Mouse (Mus musculus): ENCODE data around the gene Adgrd1.

DNA sequence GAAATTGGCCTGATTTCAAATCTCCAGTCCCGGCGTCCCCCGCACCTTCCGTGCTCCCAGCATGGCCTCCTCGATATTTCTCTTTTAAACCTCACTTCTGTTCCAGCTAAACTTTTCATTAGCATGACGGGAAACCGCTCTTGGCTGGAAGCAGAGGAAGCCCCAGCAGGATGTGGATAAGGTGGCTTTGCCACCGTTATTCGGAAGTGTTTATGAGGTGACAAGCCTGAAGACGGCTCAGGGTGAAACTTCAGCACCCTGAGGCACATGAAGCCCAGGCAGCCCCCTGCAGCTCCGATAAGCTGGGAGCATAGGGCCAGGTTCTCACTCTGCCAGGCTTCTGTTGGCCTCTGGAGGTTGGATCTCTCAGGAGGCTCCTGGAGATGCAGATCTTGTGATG, 145.3 kb downstream of the Adgrd1 start:
- TF ChIP-seq POLR2A (IDR thresholded peaks at IDR 0.05; ENCODE audit: control insufficient read depth in 1 of 2, insufficient read depth in 1 of 2, low read depth in 1 of 2, low read length in 2 of 2, poor library complexity in 1 of 2) (no peak), CTCF (IDR thresholded peaks at IDR 0.05 in 2 of 3, conservative IDR thresholded peaks at IDR 0.05 in 1 of 3; ENCODE audit: control insufficient read depth in 1 of 3, insufficient read depth in 1 of 3, low read depth in 2 of 3, low read length in 3 of 3, poor library complexity in 1 of 3, severe bottlenecking in 1 of 3) (no peak), EP300 (IDR thresholded peaks at IDR 0.05; ENCODE audit: low read depth in 1 of 2, low read length in 2 of 2) (no peak), MEF2A (IDR thresholded peaks at IDR 0.05; ENCODE audit: extremely low read depth, insufficient replicate concordance, low read depth, low read length, poor library complexity, severe bottlenecking) (no peak), MYB (IDR thresholded peaks at IDR 0.05; ENCODE audit: low read depth, low read length) (no peak), UBTF (IDR thresholded peaks at IDR 0.05; ENCODE audit: borderline replicate concordance, insufficient read depth, low read depth, low read length) (no peak), RAD21 (IDR thresholded peaks at IDR 0.05; ENCODE audit: low read depth, low read length) (no peak)

Data from MEL (cell line).